In the genomic region with DNA sequence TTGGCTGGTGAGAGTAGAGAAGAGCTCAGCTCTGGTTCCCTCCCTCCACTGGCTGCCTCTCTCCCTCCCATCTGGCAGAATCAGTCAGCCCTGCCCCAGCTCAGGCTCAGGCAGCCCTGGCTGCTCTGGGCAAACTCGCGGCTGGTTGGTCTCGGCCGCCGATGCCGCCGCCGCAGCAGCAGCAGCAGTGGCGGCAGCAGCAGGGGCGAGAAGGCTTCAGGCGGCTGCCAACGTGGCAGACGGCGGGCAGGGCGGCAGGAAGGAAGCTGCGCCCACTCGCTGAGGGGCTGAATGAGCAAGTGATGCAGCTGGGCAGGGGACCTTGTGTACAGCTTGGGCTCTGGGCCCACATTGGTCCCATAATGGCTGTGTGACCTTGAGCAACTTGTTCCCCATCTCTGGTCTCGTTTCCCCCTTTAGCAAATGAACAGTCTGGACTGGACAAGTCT, we compare ENCODE assay signal across 8 mouse cellular contexts. TPM values are rescaled to one million over a fixed set of nuclear protein-coding genes. Genes with fewer than 3 reads are reported as not detected.
A peak's percentile ranks its signal among the peaks of the same experiment; 100 is the strongest.
DNase-seq lines count a peak whose midpoint lies in the region; ATAC-seq and TF ChIP-seq lines count a peak whose summit lies in the region.

No protein-coding gene starts in this region.

- TF ChIP-seq CTCF in bone marrow, adult 2 months (IDR thresholded peaks at IDR 0.05; ENCODE audit: control insufficient read depth, insufficient read depth, low read length), result peak; percentile 2; the same call in 1 of the 2 replicates
- TF ChIP-seq CTCF in midbrain, postnatal 0 days (IDR thresholded peaks at IDR 0.05), result peak; percentile 16; the same call in 1 of the 2 replicates
- no peak for TF ChIP-seq CTCF in thymus, adult 2 months (IDR thresholded peaks at IDR 0.05; ENCODE audit: borderline replicate concordance, control insufficient read depth, extremely low read depth, insufficient read depth, low read length, poor library complexity)

- no peak overlapping the region for H3K4me3 ChIP-seq in bone marrow, adult 2 months (replicated peaks; ENCODE audit: control insufficient read depth, low read depth, low read length)
- H3K4me3 ChIP-seq in limb, embryonic 15.5 days, result peak overlapping the region; percentile 23
- H3K4me3 ChIP-seq in midbrain, postnatal 0 days (ENCODE audit: low read depth, low read length), result no peak overlapping the region
- peak overlapping the region; percentile 13 for H3K4me3 ChIP-seq in thymus, adult 2 months (ENCODE audit: control insufficient read depth, insufficient read depth, low read length)

- H3K36me3 ChIP-seq in limb, embryonic 15.5 days, result no peaks in the 10 kb centered on the region
- no peaks in the 10 kb centered on the region for H3K36me3 ChIP-seq in midbrain, postnatal 0 days (ENCODE audit: insufficient read depth, low read length)
- H3K36me3 ChIP-seq in thymus, adult 2 months (ENCODE audit: control insufficient read depth, insufficient read depth, low read length), result no peaks in the 10 kb centered on the region

- peak; percentile 67 for DNase-seq in layer of hippocampus, adult 11-12 months (ENCODE audit: low spot score)
- DNase-seq in layer of hippocampus, postnatal 25 days (ENCODE audit: extremely low spot score in 1 of 2, low spot score in 1 of 2), result no peak
- DNase-seq in gastrocnemius, postnatal 10 days, result peak; percentile 57
- DNase-seq in induced T-regulatory cell, adult 2 months (ENCODE audit: low read depth), result peak; percentile 78
- DNase-seq in midbrain, postnatal 0 days (ENCODE audit: low spot score), result peak; percentile 90
- peak; percentile 75 for DNase-seq in thymus, adult 2 months

- no peaks in the 10 kb centered on the region for H3K27me3 ChIP-seq in limb, embryonic 15.5 days
- H3K27me3 ChIP-seq in midbrain, postnatal 0 days (ENCODE audit: insufficient read depth, low read length), result no peaks in the 10 kb centered on the region
- H3K27me3 ChIP-seq in thymus, adult 2 months (ENCODE audit: control insufficient read depth, insufficient read depth, low read length), result no peaks in the 10 kb centered on the region

- peak; percentile 51; the same call in 1 of the 2 replicates for TF ChIP-seq POLR2A in bone marrow, adult 2 months (IDR thresholded peaks at IDR 0.05; ENCODE audit: borderline replicate concordance, control insufficient read depth, low read depth, low read length)
- peak; percentile 89 for TF ChIP-seq POLR2A in thymus, adult 2 months (IDR thresholded peaks at IDR 0.05; ENCODE audit: control insufficient read depth, extremely low read depth, insufficient read depth, low read length, poor library complexity)

- peaks cover 12% of the 10 kb centered on the region for H3K4me1 ChIP-seq in bone marrow, adult 2 months (ENCODE audit: control insufficient read depth, insufficient read depth, low read length)
- peaks cover 73% of the 10 kb centered on the region for H3K4me1 ChIP-seq in limb, embryonic 15.5 days
- peaks cover 30% of the 10 kb centered on the region for H3K4me1 ChIP-seq in midbrain, postnatal 0 days (ENCODE audit: insufficient read depth, low read length)
- H3K4me1 ChIP-seq in thymus, adult 2 months (replicated peaks; ENCODE audit: control insufficient read depth, insufficient read depth, low read length), result peaks cover 74% of the 10 kb centered on the region

- H3K27ac ChIP-seq in bone marrow, adult 2 months (ENCODE audit: control insufficient read depth, insufficient read depth, low read depth, low read length, poor library complexity), result peak overlapping the region; percentile 68
- peak overlapping the region; percentile 94 for H3K27ac ChIP-seq in limb, embryonic 15.5 days
- peak overlapping the region; percentile 70 for H3K27ac ChIP-seq in midbrain, postnatal 0 days (ENCODE audit: low read depth, low read length)
- peak overlapping the region; percentile 63 for H3K27ac ChIP-seq in thymus, adult 2 months (ENCODE audit: control insufficient read depth, insufficient read depth, low read length)

- under 1% methylated on average over 18 of the region's 18 CpGs for WGBS in bone marrow, adult 2 months
- WGBS in limb, embryonic 15.5 days, result 4% methylated on average over 18 of the region's 18 CpGs
- 8% methylated on average over 18 of the region's 18 CpGs for WGBS in midbrain, postnatal 0 days
- WGBS in thymus, adult 2 months, result 4% methylated on average over 18 of the region's 18 CpGs

- H3K9me3 ChIP-seq in limb, embryonic 15.5 days, result no peaks in the 10 kb centered on the region
- no peaks in the 10 kb centered on the region for H3K9me3 ChIP-seq in midbrain, postnatal 0 days (ENCODE audit: low read length)

- ATAC-seq in limb, embryonic 15.5 days (ENCODE audit: insufficient number of reproducible peaks, low FRiP score, low TSS enrichment, low read depth), result peak; percentile 70; the same call in 1 of the 2 replicates
- ATAC-seq in midbrain, postnatal 0 days (ENCODE audit: low FRiP score), result peak; percentile 45; the same call in 1 of the 2 replicates

- peak overlapping the region; percentile 5; the same call in 1 of the 2 replicates for H3K9ac ChIP-seq in limb, embryonic 15.5 days
- peak overlapping the region; percentile 30; the same call in 1 of the 2 replicates for H3K9ac ChIP-seq in midbrain, postnatal 0 days (replicated peaks; ENCODE audit: low read length, poor library complexity, severe bottlenecking)

- peak overlapping the region; percentile 43 for H3K4me2 ChIP-seq in limb, embryonic 15.5 days
- H3K4me2 ChIP-seq in midbrain, postnatal 0 days (ENCODE audit: low read depth, low read length, poor library complexity, severe bottlenecking), result peak overlapping the region; percentile 33

RNA-seq across cellular contexts. Expression of gene Wasf2, which starts 37.8 kb away (rescaled TPM):
- total RNA-seq in layer of hippocampus, postnatal 25 days (2021), result 10 to 100 TPM; 28.9 to 32.8 TPM
- polyA plus RNA-seq in bone marrow, adult 2 months (2011; ENCODE audit: insufficient read depth, insufficient read length, low replicate concordance, missing spikeins), result 31.9 and 56.6 TPM in 2 replicates
- total RNA-seq in gastrocnemius, postnatal 10 days (2021), result 10 to 100 TPM; 73.1 to 88.7 TPM
- 117 and 129 TPM in 2 replicates for polyA plus RNA-seq in limb, embryonic 15.5 days (2015; fragmentation: Nextera tagmentation; extraction: Ambion mirVana)
- total RNA-seq in midbrain, postnatal 0 days (2014; rRNA removed), result 18.3 and 19.6 TPM in 2 replicates
- polyA plus RNA-seq in midbrain, postnatal 0 days (2015; fragmentation: Nextera tagmentation; extraction: Ambion mirVana), result 19.1 and 26.0 TPM in 2 replicates
- polyA plus RNA-seq in thymus, adult 2 months (2012; rRNA removed), result 163 and 186 TPM in 2 replicates

Comparison
In these comparisons a context has a peak if more than half of its experiments do, and no peak if none do; other contexts are left out.
1. DNase-seq: peak in layer of hippocampus, adult 11-12 months (single experiment), gastrocnemius, postnatal 10 days (single experiment), induced T-regulatory cell, adult 2 months (single experiment), midbrain, postnatal 0 days (single experiment) and thymus, adult 2 months (single experiment); none in layer of hippocampus, postnatal 25 days (0 of 2).
2. H3K4me3 ChIP-seq: peak in limb, embryonic 15.5 days (single experiment) and thymus, adult 2 months (single experiment); none in bone marrow, adult 2 months (single experiment) and midbrain, postnatal 0 days (single experiment).
3. Peak in every context shown above with its lines, with median percentiles within 50 percentile points of each other: H3K27ac ChIP-seq.